ENCODE assay signal across 8 mouse cellular contexts in genomic region chr4:115058317-115058761, GRCm38 (mm10). TPM values are rescaled to one million over a fixed set of nuclear protein-coding genes. Genes with fewer than 3 reads are reported as not detected.
DNase-seq lines count a peak whose midpoint lies in the region; ATAC-seq and TF ChIP-seq lines count a peak whose summit lies in the region.

No protein-coding gene starts in this region.

- H3K27ac ChIP-seq in left cerebral cortex, adult 2 months, result no peak overlapping the region; the same call in 1 of the 2 replicates
- H3K27ac ChIP-seq in heart, embryonic 14.5 days (replicated peaks in 1 of 2; ENCODE audit: control insufficient read depth in 1 of 2, insufficient read depth in 1 of 2, low read depth in 2 of 2, low read length in 2 of 2), result peak overlapping the region; percentile 80 to 84
- no peak overlapping the region for H3K27ac ChIP-seq in limb, embryonic 10.5 days
- peak overlapping the region; percentile 81 for H3K27ac ChIP-seq in midbrain, embryonic 12.5 days (replicated peaks)

- H3K9ac ChIP-seq in heart, embryonic 14.5 days (ENCODE audit: low read length), result peak overlapping the region; percentile 78
- peak overlapping the region; percentile 47 for H3K9ac ChIP-seq in midbrain, embryonic 12.5 days (replicated peaks)

- no peaks in the 10 kb centered on the region for H3K36me3 ChIP-seq in heart, embryonic 14.5 days (ENCODE audit: control insufficient read depth, insufficient read depth, low read length)
- no peaks in the 10 kb centered on the region for H3K36me3 ChIP-seq in limb, embryonic 10.5 days
- H3K36me3 ChIP-seq in midbrain, embryonic 12.5 days, result no peaks in the 10 kb centered on the region

- no peak for ATAC-seq in heart, embryonic 14.5 days (ENCODE audit: insufficient number of reproducible peaks, insufficient read depth, low FRiP score, low read depth)
- ATAC-seq in midbrain, embryonic 12.5 days (ENCODE audit: low FRiP score, low read depth), result no peak

- DNase-seq in left cerebral cortex, adult 2 months (ENCODE audit: extremely low spot score in 1 of 2, low spot score in 2 of 2), result no peak
- no peak for DNase-seq in left cerebral cortex, postnatal 36 days (ENCODE audit: low spot score in 2 of 2)
- peak; percentile 54 for DNase-seq in limb, embryonic 10.5 days (ENCODE audit: low spot score)
- no peak for DNase-seq in left cerebral cortex, postnatal 14 days (ENCODE audit: low spot score in 2 of 2)
- no peak for DNase-seq in layer of hippocampus, adult 9-11 months
- DNase-seq in right cerebral cortex, adult 18-20 months, result no peak

- H3K4me1 ChIP-seq in heart, embryonic 14.5 days (ENCODE audit: control insufficient read depth in 2 of 2, insufficient read depth in 2 of 2, low read length in 2 of 2), result peaks cover 6 to 19% of the 10 kb centered on the region in 2 experiments; a peak in 3 of 4 replicates
- H3K4me1 ChIP-seq in limb, embryonic 10.5 days, result peaks cover 29% of the 10 kb centered on the region
- H3K4me1 ChIP-seq in midbrain, embryonic 12.5 days, result peaks cover 23% of the 10 kb centered on the region

- peak overlapping the region; percentile 71 for H3K4me2 ChIP-seq in heart, embryonic 14.5 days (ENCODE audit: low read length)
- peak overlapping the region; percentile 42 for H3K4me2 ChIP-seq in midbrain, embryonic 12.5 days (replicated peaks)

- TF ChIP-seq CTCF in left cerebral cortex, adult 2 months (IDR thresholded peaks at IDR 0.05), result no peak

- peaks cover 85% of the 10 kb centered on the region for H3K27me3 ChIP-seq in heart, embryonic 14.5 days (ENCODE audit: control insufficient read depth, insufficient read depth, low read length)
- peaks cover 100% of the 10 kb centered on the region for H3K27me3 ChIP-seq in limb, embryonic 10.5 days (ENCODE audit: low read depth, poor library complexity, severe bottlenecking)
- H3K27me3 ChIP-seq in midbrain, embryonic 12.5 days, result peaks cover 96% of the 10 kb centered on the region

- H3K4me3 ChIP-seq in left cerebral cortex, adult 2 months, result peak overlapping the region; percentile 44; the same call in 1 of the 2 replicates
- H3K4me3 ChIP-seq in heart, embryonic 14.5 days (ENCODE audit: control insufficient read depth in 1 of 2, insufficient read depth in 1 of 2, low read depth in 1 of 2, low read length in 2 of 2), result peak overlapping the region; percentile 46 to 48
- H3K4me3 ChIP-seq in limb, embryonic 10.5 days, result peak overlapping the region; percentile 46; the same call in 1 of the 2 replicates
- peak overlapping the region; percentile 37 for H3K4me3 ChIP-seq in midbrain, embryonic 12.5 days

- intact Hi-C loops in left cerebral cortex, adult 2 months (cut with DNase I), result loop anchor here (1.0 to 5.0 kb wide), 2 partner anchors 71 to 156 kb away; partner anchors contain the start of gene Cmpk1
- intact Hi-C loops in left cerebral cortex, postnatal 36 days (cut with DNase I), result loop anchor here (2.0 kb wide), 2 partner anchors 156 to 880 kb away; partner anchors contain the start of gene Dmbx1
- intact Hi-C loops in left cerebral cortex, postnatal 14 days (cut with DNase I), result loop anchor here (5.0 kb wide), 2 partner anchors 156 to 879 kb away; partner anchors contain the start of gene Dmbx1

- 2% methylated on average over 20 of the region's 20 CpGs for WGBS in heart, embryonic 14.5 days
- WGBS in limb, embryonic 10.5 days, result 1% methylated on average over 20 of the region's 20 CpGs
- WGBS in midbrain, embryonic 12.5 days, result under 1% methylated on average over 20 of the region's 20 CpGs

- H3K9me3 ChIP-seq in heart, embryonic 14.5 days (ENCODE audit: control insufficient read depth, low read length), result no peaks in the 10 kb centered on the region
- H3K9me3 ChIP-seq in limb, embryonic 10.5 days (replicated peaks), result no peaks in the 10 kb centered on the region
- H3K9me3 ChIP-seq in midbrain, embryonic 12.5 days, result no peaks in the 10 kb centered on the region

RNA-seq across cellular contexts. Expression of gene Tal1, which starts 2.1 kb away (rescaled TPM):
- 1 to 10 TPM; 1.5 TPM for total RNA-seq in left cerebral cortex, adult 2 months (2021)
- 1 to 10 TPM; 1.6 to 2.2 TPM for total RNA-seq in left cerebral cortex, postnatal 36 days (2021)
- 1.5 and 2.8 TPM in 2 replicates for polyA plus RNA-seq in heart, embryonic 14.5 days (2014; fragmentation: Nextera tagmentation; extraction: Ambion mirVana)
- polyA plus RNA-seq in limb, embryonic 10.5 days (2016; fragmentation: Nextera tagmentation; extraction: Ambion mirVana), result 1.7 TPM in 2 replicates
- 9.6 and 9.8 TPM in 2 replicates for polyA plus RNA-seq in midbrain, embryonic 12.5 days (2016; fragmentation: Nextera tagmentation; extraction: Ambion mirVana)
- total RNA-seq in left cerebral cortex, postnatal 14 days (2021), result 1 to 10 TPM; 2.3 to 2.7 TPM

RNA-seq across cellular contexts. Expression of gene Pdzk1ip1, which starts 30.2 kb away (rescaled TPM):
- total RNA-seq in left cerebral cortex, adult 2 months (2021), result under 1 TPM in 1 of 2 experiments, not detected in 1; 0.75 TPM
- 1 to 10 TPM in 1 of 2 experiments, under 1 TPM in 1; 0.39 to 1.1 TPM for total RNA-seq in left cerebral cortex, postnatal 36 days (2021)
- polyA plus RNA-seq in heart, embryonic 14.5 days (2014; fragmentation: Nextera tagmentation; extraction: Ambion mirVana), result 1.9 and 4.1 TPM in 2 replicates
- 6.8 and 9.0 TPM in 2 replicates for polyA plus RNA-seq in limb, embryonic 10.5 days (2016; fragmentation: Nextera tagmentation; extraction: Ambion mirVana)
- polyA plus RNA-seq in midbrain, embryonic 12.5 days (2016; fragmentation: Nextera tagmentation; extraction: Ambion mirVana), result 11.8 and 12.9 TPM in 2 replicates
- total RNA-seq in left cerebral cortex, postnatal 14 days (2021), result under 1 TPM in 1 of 2 experiments, not detected in 1; 0.44 TPM

RNA-seq across cellular contexts. Expression of gene Stil, which starts 58.4 kb away (rescaled TPM):
- under 1 TPM; 0.36 to 0.98 TPM for total RNA-seq in left cerebral cortex, adult 2 months (2021)
- total RNA-seq in left cerebral cortex, postnatal 36 days (2021), result under 1 TPM; 0.52 to 1.00 TPM
- polyA plus RNA-seq in heart, embryonic 14.5 days (2014; fragmentation: Nextera tagmentation; extraction: Ambion mirVana), result 9.8 and 11.1 TPM in 2 replicates
- polyA plus RNA-seq in limb, embryonic 10.5 days (2016; fragmentation: Nextera tagmentation; extraction: Ambion mirVana), result 16.9 and 19.8 TPM in 2 replicates
- polyA plus RNA-seq in midbrain, embryonic 12.5 days (2016; fragmentation: Nextera tagmentation; extraction: Ambion mirVana), result 15.7 and 16.4 TPM in 2 replicates
- total RNA-seq in left cerebral cortex, postnatal 14 days (2021), result under 1 TPM; 0.40 to 0.57 TPM

Comparison
In these comparisons a context has a peak if more than half of its experiments do, and no peak if none do; other contexts are left out.
1. H3K27ac ChIP-seq: peak in heart, embryonic 14.5 days (2 of 2) and midbrain, embryonic 12.5 days (single experiment); none in left cerebral cortex, adult 2 months (single experiment) and limb, embryonic 10.5 days (single experiment).
2. Peak in every context shown above with its lines, with median percentiles within 50 percentile points of each other: H3K4me3 ChIP-seq.